Mouse (Mus musculus) liver, postnatal 0 days (tissue): Measurements from ENCODE around the gene Klhl29.

Experiments
- CTCF ChIP-seq: sonication (generic); IDR thresholded peaks from 2 replicates; pipeline ENCODE4 v1.5.1; 2016; ENCODE audit warnings: antibody characterized with exemption, low read depth
- EP300 ChIP-seq: IDR thresholded peaks from 2 replicates; pipeline ENCODE4 v1.6.1; 2016; ENCODE audit warnings: antibody characterized with exemption, low read depth, mild to moderate bottlenecking

- no peak for TF ChIP-seq EP300
- TF ChIP-seq CTCF, result no peak
These were observed 223.6 kb downstream of the Klhl29 start for GRCm38 (mm10) chr12:5151859-5152258.
